Mouse (Mus musculus): Measurements from ENCODE around the gene Etfrf1.

GRCm38 (mm10) chr6:145250820-145251219 lies 39.9 kb downstream of the Etfrf1 start:
- no peak for TF ChIP-seq JUND (IDR thresholded peaks at IDR 0.05; ENCODE audit: low read depth, low read length)
- TF ChIP-seq MYB (IDR thresholded peaks at IDR 0.05; ENCODE audit: low read depth, low read length) = no peak
- TF ChIP-seq POLR2A (IDR thresholded peaks at IDR 0.05; ENCODE audit: control insufficient read depth in 1 of 2, insufficient read depth in 1 of 2, low read depth in 1 of 2, low read length in 2 of 2, poor library complexity in 1 of 2) = no peak

Measured in MEL (cell line).